Mouse (Mus musculus) B cell, adult 2 months (primary cell): ENCODE measurements around the gene Sox13.
A peak's percentile ranks its signal among the peaks of the same experiment; 100 is the strongest.

Experiments
- DNase-seq, 2 experiments: peaks; one replicate each; pipeline ENCODE4 v3.0.0; 2022

Sox13 gene

DNA sequence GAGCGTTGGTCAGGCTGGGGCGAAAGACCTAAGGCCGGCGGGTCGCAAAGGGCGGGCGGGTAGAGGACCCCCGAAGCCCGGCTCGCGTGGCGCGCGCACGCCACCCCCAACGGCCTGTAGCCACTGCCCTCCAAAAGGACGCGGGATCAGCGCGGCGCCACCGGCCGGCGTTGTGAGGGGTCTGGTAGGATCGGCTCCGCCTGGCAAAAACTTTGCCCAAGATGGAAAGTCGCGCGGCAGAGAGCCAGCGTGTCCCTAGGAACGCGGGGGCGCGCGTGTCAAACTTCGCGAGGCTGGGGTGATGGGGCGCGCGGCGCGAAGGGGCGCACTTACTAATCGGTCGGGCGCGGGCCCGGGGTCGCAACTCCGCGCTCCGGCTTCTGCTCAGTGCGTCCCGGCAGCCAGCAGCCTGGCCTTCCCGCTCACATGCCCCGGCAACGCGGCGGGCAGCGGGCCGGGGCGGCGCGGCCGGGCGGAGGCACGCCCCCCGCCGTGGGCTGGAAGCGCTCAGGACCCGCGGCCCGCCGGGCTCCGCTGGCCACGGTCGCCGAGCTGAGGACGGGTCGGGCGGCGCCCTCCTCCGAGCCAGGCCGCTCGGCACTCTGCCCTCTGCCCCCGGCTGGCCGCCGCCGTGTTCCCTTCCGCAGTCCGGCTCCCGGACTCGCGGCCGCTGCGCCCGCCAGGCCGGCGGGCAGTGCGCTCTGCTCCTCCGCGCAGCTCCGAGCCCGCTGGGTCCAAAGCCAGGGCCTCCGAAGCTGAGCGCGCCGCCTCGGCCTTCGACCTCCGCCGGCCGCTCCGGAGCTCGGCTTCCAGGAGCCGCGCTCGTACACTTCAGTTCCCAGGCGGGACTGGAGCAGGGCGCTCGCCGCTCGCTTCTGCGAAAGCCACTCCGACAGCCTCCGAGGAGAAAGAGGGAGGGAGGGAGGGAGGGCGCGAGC, at the start of gene Sox13:
Gene Sox13 (minus strand): TSS at position 835 of the 938 bp plus-strand sequence.
- DNase-seq = peak; percentile 19 to 38

DNA sequence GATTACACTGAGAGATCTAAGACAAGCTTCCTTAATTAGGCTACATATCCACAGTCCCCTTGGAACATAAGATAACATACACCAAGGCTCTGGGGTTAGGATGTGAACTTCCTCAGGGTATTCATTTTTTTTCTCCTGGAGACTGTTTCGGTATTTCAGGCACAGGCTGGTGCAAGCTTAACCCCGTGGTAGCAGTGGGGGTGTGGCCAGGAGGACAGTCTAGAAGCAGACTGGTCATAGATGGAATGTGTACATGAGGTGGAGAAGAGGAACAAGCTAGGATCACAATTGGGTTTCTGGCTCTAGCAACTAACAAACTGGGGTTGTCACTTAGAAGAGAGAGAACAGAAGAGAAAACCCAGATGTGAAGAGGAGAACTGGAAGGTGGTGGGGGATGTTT, 47.4 kb upstream of the Sox13 start:
- DNase-seq = no peak

DNA sequence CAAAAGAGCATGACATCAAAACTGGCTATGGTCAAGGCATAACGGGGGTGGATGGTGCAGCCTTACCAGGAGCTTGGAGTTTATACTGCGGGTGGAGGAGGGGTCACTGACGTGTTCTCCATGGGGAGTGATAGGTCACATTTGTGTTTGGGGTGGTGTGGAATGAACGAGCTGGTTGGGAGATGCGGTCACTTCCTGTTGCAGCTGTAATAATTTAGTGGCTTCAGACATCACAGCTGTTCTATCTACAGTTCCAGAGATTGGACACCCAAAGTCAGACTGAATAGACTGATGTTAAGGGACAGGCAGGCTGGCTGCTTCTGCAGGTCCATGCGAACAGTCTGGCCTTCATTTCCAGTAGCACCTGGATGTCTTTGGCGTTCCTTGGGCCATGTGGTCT, 46.9 kb upstream of the Sox13 start:
- DNase-seq = no peak

DNA sequence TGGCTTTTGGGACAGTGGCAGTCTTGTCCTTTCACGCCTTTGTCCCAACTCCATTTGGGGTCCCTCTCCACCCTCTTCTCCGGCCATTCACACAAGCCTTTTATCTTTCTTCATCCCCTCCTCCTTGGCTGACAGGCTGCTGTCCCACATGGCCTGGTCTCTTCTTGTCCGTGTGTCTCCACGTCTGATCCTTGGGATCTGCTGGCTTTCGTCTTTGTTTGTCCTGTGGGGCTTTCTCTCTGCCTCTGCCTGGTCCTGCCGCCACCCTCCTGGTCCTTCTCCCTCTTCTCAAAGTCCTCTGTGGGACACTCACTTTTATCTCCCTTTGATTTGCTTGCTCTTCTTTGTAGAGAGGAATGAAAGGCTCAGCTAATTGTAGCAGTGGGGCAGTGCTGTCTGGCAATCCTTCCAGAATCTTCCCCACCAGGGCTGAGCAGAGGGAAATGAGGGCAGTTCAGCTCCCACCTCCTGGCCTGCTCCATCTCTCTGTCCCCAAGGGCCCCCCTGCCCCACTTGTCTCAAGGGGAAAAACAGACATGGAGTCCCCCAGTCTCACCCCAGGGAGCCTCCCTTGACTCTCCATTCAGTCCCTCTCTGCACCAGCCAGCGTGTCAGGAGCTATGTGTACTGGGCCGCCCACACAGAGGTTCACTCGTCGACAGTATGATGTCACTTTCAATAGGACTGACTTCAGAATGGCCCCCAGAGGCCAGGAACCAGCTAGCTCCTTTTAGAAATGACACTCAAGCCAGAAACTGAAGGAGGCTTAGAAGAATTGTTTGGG, 46.3 kb upstream of the Sox13 start:
- no peak for DNase-seq

- DNase-seq = no peak
These were observed 45.0 kb upstream of the Sox13 start for GRCm38 (mm10) chr1:133469213-133469612.

GRCm38 (mm10) chr1:133468751-133469150, 44.6 kb upstream of the Sox13 start:
- DNase-seq = no peak

DNA sequence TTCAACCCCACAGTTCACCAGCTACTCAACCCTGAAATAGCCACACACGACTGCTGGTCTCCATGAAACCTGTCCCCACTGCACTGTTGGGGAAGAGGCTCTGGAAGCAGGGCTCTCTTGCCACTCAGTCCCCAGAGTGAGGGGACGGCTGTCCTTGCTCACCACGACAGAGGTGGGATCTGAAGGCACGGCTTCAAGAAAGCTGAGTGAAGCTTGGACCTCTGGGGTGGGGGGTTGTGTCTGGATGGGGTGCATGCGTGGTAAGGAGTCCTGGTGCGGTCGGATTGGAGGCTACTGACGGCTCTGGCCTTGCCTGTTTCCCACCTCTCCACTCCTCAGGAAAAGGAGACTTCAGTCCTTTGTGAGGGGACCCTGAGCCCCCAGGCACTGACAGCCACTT, 43.7 kb upstream of the Sox13 start:
- no peak for DNase-seq

DNA sequence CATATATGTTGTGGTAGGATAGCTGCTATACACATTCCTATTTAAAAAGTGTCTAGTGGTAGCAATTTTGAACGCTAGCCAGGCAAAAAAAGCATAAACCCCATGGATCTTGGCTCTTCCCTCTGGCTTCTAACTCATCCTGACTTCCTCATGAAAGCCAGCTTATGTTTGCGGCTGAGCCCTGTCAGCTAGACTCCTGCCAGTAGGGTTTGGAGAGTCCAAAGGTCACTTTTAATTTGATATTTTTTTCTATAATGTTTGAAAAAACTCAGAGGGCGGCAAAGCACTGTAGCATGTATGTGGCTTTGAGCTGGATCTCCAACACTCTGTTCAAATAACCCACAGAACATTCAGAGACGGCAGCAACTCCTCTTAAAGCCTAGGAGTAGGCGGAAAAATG, 39.0 kb upstream of the Sox13 start:
- DNase-seq = no peak

DNA sequence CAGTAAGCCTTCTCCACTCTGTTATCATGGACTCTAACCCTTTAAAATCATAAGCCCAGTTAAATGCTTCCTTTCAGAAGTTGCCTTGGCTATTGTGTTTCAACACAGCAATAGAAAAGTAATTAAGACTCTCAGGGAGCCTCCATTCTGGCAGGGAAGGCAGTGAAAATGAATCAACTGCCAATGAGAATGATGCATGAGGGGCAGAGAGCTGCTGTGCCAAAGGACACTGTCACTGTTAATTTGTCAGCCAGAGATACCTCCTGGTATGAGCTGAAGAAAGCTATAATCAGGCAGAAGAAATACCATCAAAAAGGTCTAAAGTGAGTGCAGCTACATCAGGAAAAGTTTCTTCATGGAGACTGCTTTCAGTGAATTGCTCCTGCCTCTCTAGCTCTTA, 36.8 kb upstream of the Sox13 start:
- no peak for DNase-seq

GRCm38 (mm10) chr1:133456097-133456496, 31.9 kb upstream of the Sox13 start:
- DNase-seq = no peak

DNA sequence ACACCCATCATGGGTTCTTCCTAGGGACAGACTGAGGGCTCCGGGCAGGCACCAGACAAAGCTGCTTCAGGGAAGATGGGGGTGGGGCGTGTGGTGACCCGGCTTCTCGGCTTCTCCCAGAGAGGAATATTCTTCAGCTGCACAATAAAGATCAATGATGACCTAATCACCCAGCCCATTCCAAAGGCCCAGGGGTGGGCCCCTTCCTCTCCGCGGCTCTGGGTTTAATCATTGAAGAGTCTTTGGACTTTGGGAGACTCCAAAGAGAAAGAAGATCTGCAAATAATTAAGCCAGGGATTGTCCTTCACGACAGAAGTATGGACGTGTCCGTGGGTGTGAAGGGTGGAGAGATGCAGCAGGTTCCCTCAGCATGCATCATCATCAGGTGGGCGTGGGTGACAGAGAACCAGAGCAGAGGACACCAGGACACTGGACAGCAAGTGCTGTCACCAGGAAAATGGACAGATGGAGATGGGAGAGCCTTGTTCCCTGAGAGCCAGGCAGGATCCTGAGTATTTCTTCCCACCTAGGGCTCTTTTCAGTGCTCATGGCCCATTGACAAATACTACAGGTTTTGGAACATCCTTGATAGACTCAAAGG, 28.5 kb upstream of the Sox13 start:
- no peak for DNase-seq

- DNase-seq = no peak
These were observed 27.8 kb upstream of the Sox13 start for GRCm38 (mm10) chr1:133451869-133452563.

DNA sequence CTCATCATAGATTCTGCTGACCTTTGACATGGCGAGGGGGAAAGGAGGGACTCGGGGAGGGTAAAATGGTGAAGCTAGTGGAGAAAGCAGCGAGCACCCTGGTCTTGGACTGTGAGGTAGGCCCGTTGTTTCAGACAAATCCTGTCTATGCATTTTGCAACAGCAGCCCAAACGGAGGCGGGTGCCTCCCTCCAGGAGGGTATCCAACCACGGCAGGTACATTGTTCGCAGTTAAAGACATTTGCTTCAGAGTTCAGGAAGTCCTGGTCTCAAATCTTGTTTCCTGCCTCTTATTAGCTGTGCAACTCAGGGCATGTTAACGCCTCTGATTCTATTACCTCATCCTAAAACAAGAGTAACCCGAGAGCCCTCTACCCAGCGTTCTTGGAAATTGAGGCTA, 26.8 kb upstream of the Sox13 start:
- no peak for DNase-seq

- DNase-seq = no peak
These were observed 24.3 kb upstream of the Sox13 start for GRCm38 (mm10) chr1:133448351-133448931.

GRCm38 (mm10) chr1:133446291-133446690, 22.1 kb upstream of the Sox13 start:
- no peak for DNase-seq

GRCm38 (mm10) chr1:133444315-133444714, 20.1 kb upstream of the Sox13 start:
- no peak for DNase-seq

- DNase-seq = peak; percentile 32 to 34
These were observed 13.9 kb upstream of the Sox13 start for GRCm38 (mm10) chr1:133437916-133438683.

GRCm38 (mm10) chr1:133434756-133435112, 10.6 kb upstream of the Sox13 start:
- DNase-seq = no peak

DNA sequence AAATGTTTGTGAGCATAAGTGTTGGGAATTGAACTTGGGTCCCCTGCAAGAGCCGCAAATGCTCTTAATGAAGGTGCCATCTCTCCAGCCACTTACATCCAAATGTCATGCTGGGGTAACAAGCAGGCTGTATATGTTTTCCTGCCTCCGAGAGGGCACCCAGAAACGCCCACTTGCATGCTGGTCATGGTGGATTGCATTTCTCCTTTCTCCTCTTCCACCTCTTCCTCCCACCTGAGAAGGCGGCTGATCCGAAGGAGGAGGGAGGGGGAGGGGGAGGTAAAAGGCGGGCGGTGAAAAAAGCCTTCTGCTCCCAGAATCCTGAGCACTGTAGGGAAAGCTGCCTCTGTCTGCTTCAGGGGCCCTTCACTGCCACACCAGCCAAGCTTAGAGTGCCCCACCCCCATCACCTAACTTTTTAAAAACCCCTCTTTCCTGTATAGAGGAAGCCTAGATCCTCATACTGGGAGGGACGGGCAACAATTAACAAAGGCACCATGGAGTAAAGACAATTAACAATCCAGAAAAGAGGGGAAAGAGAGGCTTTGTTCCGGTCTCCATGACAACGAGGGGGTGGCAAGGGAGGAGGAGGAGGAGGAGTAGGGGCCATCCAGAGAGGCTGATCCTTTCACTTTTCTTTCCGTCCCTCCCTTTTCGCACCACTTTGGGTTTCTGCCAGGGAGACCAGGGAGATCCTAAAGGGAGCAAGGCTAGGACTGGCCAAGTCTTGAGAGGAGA, 10.0 kb upstream of the Sox13 start:
- DNase-seq = no peak

DNA sequence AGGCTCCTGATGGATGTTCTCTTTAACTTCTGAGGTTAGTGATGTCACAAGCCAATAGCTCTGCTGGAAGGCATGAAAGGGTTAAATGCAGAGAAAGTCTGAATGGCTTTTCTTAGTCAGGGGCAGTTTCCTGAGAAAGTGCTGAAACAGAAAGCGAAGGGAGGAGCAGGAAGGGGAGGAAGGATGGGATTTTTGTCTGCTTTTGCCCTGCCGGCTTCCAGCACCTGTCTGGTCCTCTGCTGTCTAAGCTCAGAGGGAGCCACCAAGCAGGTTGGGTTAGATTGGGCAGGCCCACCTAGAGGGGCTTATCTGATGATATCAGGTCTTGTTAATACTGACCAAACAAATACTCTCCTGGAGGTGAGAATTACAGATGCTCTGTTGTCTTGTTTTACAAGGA, 8.4 kb upstream of the Sox13 start:
- no peak for DNase-seq

- no peak for DNase-seq
These were observed 7.0 kb upstream of the Sox13 start for GRCm38 (mm10) chr1:133431133-133431532.
